Mouse (Mus musculus): ENCODE data around the gene Pou2f1. TPM values are rescaled to one million over a fixed set of nuclear protein-coding genes. Genes with fewer than 3 reads are reported as not detected.
A peak's percentile ranks its signal among the peaks of the same experiment; 100 is the strongest.

Gene Pou2f1
- polyA plus RNA-seq, 1 experiment from 2014 or later = 35.0 TPM

DNA sequence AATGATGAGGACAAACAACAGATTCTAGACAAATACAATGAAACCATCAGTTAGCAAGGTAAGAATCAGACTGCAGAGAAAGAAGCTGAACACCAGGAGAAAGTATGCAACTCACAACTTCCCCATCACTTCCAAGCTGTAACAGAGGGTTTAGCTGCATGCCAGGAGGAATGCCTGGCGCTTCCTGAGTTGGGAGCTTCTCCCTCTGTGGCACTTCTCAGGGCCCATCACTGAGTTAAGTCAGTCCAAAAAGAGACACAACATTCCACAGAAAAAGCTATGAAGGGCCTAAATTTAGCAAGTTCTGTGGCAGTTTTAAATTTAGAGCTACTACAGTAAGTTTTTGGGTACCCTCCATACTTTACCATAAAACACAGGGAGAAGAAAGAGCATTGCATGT, 59.2 kb downstream of the Pou2f1 start:
- Histone ChIP-seq H3K4me2 (ENCODE audit: low read depth, low read length, severe bottlenecking) (no peak overlapping the region), H3K9me3 (ENCODE audit: control insufficient read depth, low read length) (no peaks in the 10 kb centered on the region), H3K27ac (ENCODE audit: low read depth, low read length) (no peak overlapping the region), H3K4me1 (replicated peaks; ENCODE audit: control insufficient read depth, insufficient read depth, low read length) (0 out of 2 replicates have a peak, but pooled peaks cover 2% of the 10 kb centered on the region), H3K36me3 (ENCODE audit: control insufficient read depth, insufficient read depth, low read length) (no peaks in the 10 kb centered on the region), H3K4me3 (ENCODE audit: low read depth, low read length) (no peak overlapping the region), H3K9ac (ENCODE audit: low read length) (no peak overlapping the region), H3K27me3 (ENCODE audit: control insufficient read depth, insufficient read depth, low read length) (no peaks in the 10 kb centered on the region; the same call in 1 of the 2 replicates)
- ATAC-seq (replicated peaks; ENCODE audit: low FRiP score) (no peak), DNase-seq (ENCODE audit: low spot score) (no peak)
- 100% methylated on average over 1 of the region's 1 CpGs for WGBS

DNA sequence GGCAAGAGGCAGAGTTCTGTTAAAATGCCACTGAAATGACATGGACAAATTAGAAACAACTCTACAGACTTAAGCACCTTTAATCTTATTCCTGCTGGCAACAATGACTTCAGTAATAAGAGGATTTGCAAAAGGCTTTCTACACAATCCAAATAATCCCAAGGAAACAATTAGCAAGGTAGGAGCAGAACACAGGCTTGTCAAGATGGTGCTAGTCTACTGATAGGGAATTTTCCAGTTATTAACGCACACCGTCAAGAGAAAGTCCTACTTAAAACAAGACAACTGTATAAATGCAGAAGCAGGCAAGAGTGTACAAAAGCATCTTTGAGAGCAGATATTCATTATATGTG, 67.0 kb downstream of the Pou2f1 start:
- H3K4me2 ChIP-seq (ENCODE audit: low read depth, low read length, severe bottlenecking) = peak overlapping the region; percentile 26; the same call in 1 of the 2 replicates
- 34% methylated on average over 2 of the region's 2 CpGs for WGBS
- no peak overlapping the region for H3K4me3 ChIP-seq (ENCODE audit: low read depth, low read length)
- no peak overlapping the region for H3K9ac ChIP-seq (ENCODE audit: low read length)
- ATAC-seq (replicated peaks; ENCODE audit: low FRiP score) (no peak), DNase-seq (ENCODE audit: low spot score) (no peak)
- no peaks in the 10 kb centered on the region for H3K9me3 ChIP-seq (ENCODE audit: control insufficient read depth, low read length)
- peak overlapping the region; percentile 79 for H3K27ac ChIP-seq (ENCODE audit: low read depth, low read length)
- peaks cover 9% of the 10 kb centered on the region; the same call in 1 of the 2 replicates for H3K4me1 ChIP-seq (replicated peaks; ENCODE audit: control insufficient read depth, insufficient read depth, low read length)
- H3K36me3 ChIP-seq (ENCODE audit: control insufficient read depth, insufficient read depth, low read length) = no peaks in the 10 kb centered on the region
- H3K27me3 ChIP-seq (ENCODE audit: control insufficient read depth, insufficient read depth, low read length) = no peaks in the 10 kb centered on the region; the same call in 1 of the 2 replicates

DNA sequence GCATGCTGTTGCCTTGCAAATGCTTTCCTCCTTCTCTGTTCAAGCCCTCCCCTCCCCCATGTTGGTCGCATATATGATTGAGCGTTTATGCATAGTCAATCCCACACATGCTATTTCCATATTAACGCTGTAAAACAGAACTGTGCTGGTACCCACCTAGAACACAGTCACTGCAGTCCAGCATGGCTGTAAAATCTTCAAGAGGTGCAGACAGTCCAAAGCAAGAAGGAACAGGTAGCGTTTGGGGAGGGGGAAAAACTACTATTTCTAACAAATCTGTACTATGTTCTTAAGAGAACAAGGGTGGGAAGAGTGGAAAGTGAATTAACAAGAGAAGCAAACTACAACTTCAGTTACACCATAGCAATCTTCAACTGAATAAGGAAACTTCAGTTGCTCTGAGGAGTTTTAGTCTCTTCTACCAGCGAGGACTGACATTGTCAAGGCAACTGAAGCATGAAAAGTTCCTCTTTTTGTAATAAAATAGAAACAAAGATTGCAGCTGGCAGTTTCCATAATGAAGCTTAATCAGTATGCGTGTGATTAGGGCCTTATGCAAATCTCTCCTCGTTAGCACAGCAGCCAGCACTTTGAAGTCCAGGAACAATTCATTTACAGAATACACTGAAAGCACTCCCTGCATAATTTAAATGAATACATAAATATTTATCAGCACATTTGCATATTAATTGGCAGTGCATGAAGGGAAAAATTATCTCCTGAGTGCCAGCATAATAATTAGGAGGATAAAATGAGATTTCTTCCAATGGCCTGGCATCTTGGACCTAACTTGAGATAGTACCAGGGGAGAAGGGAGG, 67.6 kb downstream of the Pou2f1 start:
- H3K36me3 ChIP-seq (ENCODE audit: control insufficient read depth, insufficient read depth, low read length) = no peaks in the 10 kb centered on the region
- no peaks in the 10 kb centered on the region; the same call in 1 of the 2 replicates for H3K27me3 ChIP-seq (ENCODE audit: control insufficient read depth, insufficient read depth, low read length)
- H3K9ac ChIP-seq (ENCODE audit: low read length) = peak overlapping the region; percentile 9; the same call in 1 of the 2 replicates
- ATAC-seq (replicated peaks; ENCODE audit: low FRiP score) = peak; percentile 96
- no peaks in the 10 kb centered on the region for H3K9me3 ChIP-seq (ENCODE audit: control insufficient read depth, low read length)
- peaks cover 9% of the 10 kb centered on the region; the same call in 1 of the 2 replicates for H3K4me1 ChIP-seq (replicated peaks; ENCODE audit: control insufficient read depth, insufficient read depth, low read length)
- DNase-seq (ENCODE audit: low spot score) = peak; percentile 64
- peak overlapping the region; percentile 32 for H3K4me2 ChIP-seq (ENCODE audit: low read depth, low read length, severe bottlenecking)
- 26% methylated on average over 7 of the region's 7 CpGs for WGBS
- H3K4me3 ChIP-seq (ENCODE audit: low read depth, low read length) = peak overlapping the region; percentile 17
- H3K27ac ChIP-seq (ENCODE audit: low read depth, low read length) = peak overlapping the region; percentile 93

DNA sequence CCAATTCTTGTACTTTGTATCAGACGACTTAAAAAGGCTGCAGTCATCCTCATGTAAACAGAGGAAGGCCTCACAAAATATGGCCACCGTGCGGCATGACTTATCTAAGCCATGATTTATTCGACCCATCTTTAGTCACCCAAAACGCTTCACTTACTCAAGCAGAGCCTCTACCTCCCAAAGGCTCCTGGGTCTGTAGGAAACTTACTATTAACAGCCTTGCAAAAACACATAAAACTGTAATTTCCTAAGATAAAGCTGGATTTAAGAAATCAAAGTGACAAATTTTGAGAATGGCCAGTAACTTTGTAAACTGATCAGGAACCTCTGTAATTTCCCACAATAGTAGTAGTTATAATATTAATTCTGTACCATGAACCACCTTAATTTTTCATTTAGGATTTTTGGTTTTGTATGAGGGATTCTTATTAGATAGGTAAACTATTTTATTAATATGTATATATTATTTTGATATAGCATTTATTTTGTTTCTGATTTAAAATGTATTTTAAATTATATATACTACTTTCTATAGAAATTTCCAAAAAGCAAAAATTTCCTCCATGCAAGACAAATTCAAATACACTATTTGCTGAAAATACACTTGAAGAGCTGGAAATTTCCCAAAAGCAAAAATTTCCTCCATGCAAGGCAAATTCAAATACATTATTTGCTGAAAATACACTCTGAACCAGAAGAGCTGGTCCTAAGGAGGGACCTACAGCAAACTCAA, 68.4 kb downstream of the Pou2f1 start:
- 65% methylated on average over 5 of the region's 5 CpGs for WGBS
- peak overlapping the region; percentile 50; the same call in 1 of the 2 replicates for H3K9ac ChIP-seq (ENCODE audit: low read length)
- H3K9me3 ChIP-seq (ENCODE audit: control insufficient read depth, low read length) = no peaks in the 10 kb centered on the region
- peak overlapping the region; percentile 42 for H3K4me2 ChIP-seq (ENCODE audit: low read depth, low read length, severe bottlenecking)
- peak overlapping the region; percentile 17 for H3K4me3 ChIP-seq (ENCODE audit: low read depth, low read length)
- ATAC-seq (replicated peaks; ENCODE audit: low FRiP score) (no peak), DNase-seq (ENCODE audit: low spot score) (no peak)
- peak overlapping the region; percentile 93 for H3K27ac ChIP-seq (ENCODE audit: low read depth, low read length)
- H3K4me1 ChIP-seq (replicated peaks; ENCODE audit: control insufficient read depth, insufficient read depth, low read length) = peaks cover 9% of the 10 kb centered on the region; the same call in 1 of the 2 replicates
- H3K36me3 ChIP-seq (ENCODE audit: control insufficient read depth, insufficient read depth, low read length) = no peaks in the 10 kb centered on the region
- no peaks in the 10 kb centered on the region; the same call in 1 of the 2 replicates for H3K27me3 ChIP-seq (ENCODE audit: control insufficient read depth, insufficient read depth, low read length)

DNA sequence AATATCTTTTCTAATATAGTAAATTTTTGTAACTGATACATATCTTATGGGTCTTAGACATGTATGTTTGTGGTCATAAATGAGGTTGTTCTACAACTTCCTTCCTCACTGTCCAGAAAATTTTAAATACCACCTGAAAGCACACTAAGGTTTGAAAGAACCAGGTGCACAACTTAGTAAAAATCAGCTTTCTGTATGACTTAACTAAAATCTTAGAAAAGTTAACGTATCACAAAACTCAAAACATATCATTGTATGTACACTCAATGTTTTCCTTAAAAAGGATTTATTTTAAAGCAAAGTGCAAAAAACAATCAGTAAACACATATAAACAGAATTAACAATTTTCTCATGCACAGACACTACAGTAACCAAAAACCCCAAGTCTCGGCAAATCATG, 69.6 kb downstream of the Pou2f1 start:
- H3K4me3 ChIP-seq (ENCODE audit: low read depth, low read length) = no peak overlapping the region
- H3K36me3 ChIP-seq (ENCODE audit: control insufficient read depth, insufficient read depth, low read length) = no peaks in the 10 kb centered on the region
- no peak for ATAC-seq (replicated peaks; ENCODE audit: low FRiP score)
- peaks cover 9% of the 10 kb centered on the region; the same call in 1 of the 2 replicates for H3K4me1 ChIP-seq (replicated peaks; ENCODE audit: control insufficient read depth, insufficient read depth, low read length)
- peak overlapping the region; percentile 18; the same call in 1 of the 2 replicates for H3K4me2 ChIP-seq (ENCODE audit: low read depth, low read length, severe bottlenecking)
- no peaks in the 10 kb centered on the region for H3K27me3 ChIP-seq (ENCODE audit: control insufficient read depth, insufficient read depth, low read length)
- no peak overlapping the region for H3K27ac ChIP-seq (ENCODE audit: low read depth, low read length)
- no peak for DNase-seq (ENCODE audit: low spot score)
- H3K9ac ChIP-seq (ENCODE audit: low read length) = no peak overlapping the region
- no peaks in the 10 kb centered on the region for H3K9me3 ChIP-seq (ENCODE audit: control insufficient read depth, low read length)
- WGBS = 87% methylated on average over 2 of the region's 2 CpGs

DNA sequence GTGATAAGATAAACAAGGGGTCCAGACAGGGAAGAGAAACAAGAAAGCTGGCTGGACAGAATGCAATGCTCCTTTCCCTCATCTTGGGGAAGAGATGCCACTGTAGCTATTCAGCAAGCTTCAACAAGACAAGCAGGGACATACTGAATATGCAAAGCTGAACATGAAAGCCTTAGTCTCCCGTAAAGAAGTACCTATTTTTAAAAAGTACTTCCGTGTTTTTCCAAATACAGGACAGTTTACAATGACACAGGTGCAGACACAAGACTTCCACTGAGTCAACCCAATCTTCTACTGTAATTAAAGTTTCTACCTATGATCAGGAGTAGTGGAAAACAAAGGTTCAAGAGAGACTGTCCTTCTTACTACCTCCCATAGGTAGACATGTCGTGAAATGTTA, 72.0 kb downstream of the Pou2f1 start:
- Histone ChIP-seq H3K27me3 (ENCODE audit: control insufficient read depth, insufficient read depth, low read length) (no peaks in the 10 kb centered on the region), H3K27ac (ENCODE audit: low read depth, low read length) (no peak overlapping the region), H3K9ac (ENCODE audit: low read length) (no peak overlapping the region), H3K9me3 (ENCODE audit: control insufficient read depth, low read length) (no peaks in the 10 kb centered on the region), H3K4me2 (ENCODE audit: low read depth, low read length, severe bottlenecking) (no peak overlapping the region), H3K4me3 (ENCODE audit: low read depth, low read length) (no peak overlapping the region), H3K4me1 (replicated peaks; ENCODE audit: control insufficient read depth, insufficient read depth, low read length) (no peaks in the 10 kb centered on the region), H3K36me3 (ENCODE audit: control insufficient read depth, insufficient read depth, low read length) (no peaks in the 10 kb centered on the region)
- 88% methylated on average over 3 of the region's 3 CpGs for WGBS
- DNase-seq (ENCODE audit: low spot score) (no peak), ATAC-seq (replicated peaks; ENCODE audit: low FRiP score) (no peak)

DNA sequence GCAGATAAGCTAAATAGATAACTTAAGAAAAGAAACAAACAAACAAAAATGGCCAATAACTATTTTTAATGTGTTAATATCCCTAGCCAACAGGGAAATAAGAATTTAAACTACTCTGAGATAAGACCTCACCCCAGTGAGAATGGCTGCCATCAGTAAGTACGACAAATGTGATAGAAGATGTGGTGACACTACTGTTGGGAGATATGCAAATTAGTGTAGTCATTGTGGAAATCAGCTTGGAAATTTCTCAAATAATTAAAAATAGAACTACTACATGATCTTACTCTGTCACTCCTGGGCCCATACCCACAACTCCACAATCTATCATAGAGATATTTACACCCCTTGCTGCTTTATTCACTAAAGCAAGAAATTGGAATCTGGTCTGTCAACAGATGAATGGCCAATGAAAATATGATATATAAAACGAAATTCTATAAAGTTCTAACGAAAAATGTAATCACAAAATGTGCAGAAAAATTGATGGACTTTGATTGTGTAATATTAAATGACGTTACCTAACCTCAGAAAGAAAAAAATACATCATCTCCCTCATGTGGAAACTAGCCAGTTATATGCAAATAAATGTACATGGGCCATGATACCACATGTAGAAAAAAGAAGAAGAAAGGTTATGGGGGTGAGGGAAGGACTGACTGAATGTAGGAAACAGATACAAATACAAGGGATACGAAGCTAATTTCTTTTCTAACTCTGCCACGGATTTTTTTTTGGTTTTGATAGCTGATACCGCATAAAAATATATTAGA, 74.8 kb downstream of the Pou2f1 start:
- H3K4me3 ChIP-seq (ENCODE audit: low read depth, low read length) = no peak overlapping the region
- 92% methylated on average over 7 of the region's 7 CpGs for WGBS
- ATAC-seq (replicated peaks; ENCODE audit: low FRiP score) (no peak), DNase-seq (ENCODE audit: low spot score) (no peak)
- no peak overlapping the region for H3K9ac ChIP-seq (ENCODE audit: low read length)
- no peak overlapping the region for H3K4me2 ChIP-seq (ENCODE audit: low read depth, low read length, severe bottlenecking)
- no peaks in the 10 kb centered on the region for H3K4me1 ChIP-seq (replicated peaks; ENCODE audit: control insufficient read depth, insufficient read depth, low read length)
- H3K27me3 ChIP-seq (ENCODE audit: control insufficient read depth, insufficient read depth, low read length) = no peaks in the 10 kb centered on the region
- H3K9me3 ChIP-seq (ENCODE audit: control insufficient read depth, low read length) = no peaks in the 10 kb centered on the region
- H3K36me3 ChIP-seq (ENCODE audit: control insufficient read depth, insufficient read depth, low read length) = no peaks in the 10 kb centered on the region
- no peak overlapping the region for H3K27ac ChIP-seq (ENCODE audit: low read depth, low read length)

DNA sequence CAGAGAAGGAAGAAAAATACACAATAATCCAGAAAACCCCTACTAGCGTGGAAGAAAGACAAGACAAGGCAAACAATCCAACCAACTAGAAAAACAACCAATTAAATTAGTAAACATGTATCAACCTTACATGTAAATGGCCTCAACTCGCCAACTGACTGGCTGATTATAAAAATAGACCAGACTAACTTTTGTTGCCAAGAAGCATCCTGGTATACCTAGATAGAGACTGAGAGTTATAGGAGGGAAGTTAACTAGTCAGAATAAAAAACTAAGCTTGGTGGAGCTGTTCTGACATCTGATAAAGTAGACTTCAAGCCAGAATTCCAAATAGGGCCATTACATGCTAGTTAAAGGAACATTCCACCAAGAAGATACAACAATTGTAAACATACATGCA, 77.3 kb downstream of the Pou2f1 start:
- H3K27me3 ChIP-seq (ENCODE audit: control insufficient read depth, insufficient read depth, low read length) = no peaks in the 10 kb centered on the region
- DNase-seq (ENCODE audit: low spot score) (no peak), ATAC-seq (replicated peaks; ENCODE audit: low FRiP score) (no peak)
- no peak overlapping the region for H3K4me2 ChIP-seq (ENCODE audit: low read depth, low read length, severe bottlenecking)
- no peaks in the 10 kb centered on the region for H3K4me1 ChIP-seq (replicated peaks; ENCODE audit: control insufficient read depth, insufficient read depth, low read length)
- H3K36me3 ChIP-seq (ENCODE audit: control insufficient read depth, insufficient read depth, low read length) = no peaks in the 10 kb centered on the region
- no peak overlapping the region for H3K27ac ChIP-seq (ENCODE audit: low read depth, low read length)
- H3K4me3 ChIP-seq (ENCODE audit: low read depth, low read length) = no peak overlapping the region
- no peak overlapping the region for H3K9ac ChIP-seq (ENCODE audit: low read length)
- 86% methylated on average over 2 of the region's 2 CpGs for WGBS
- no peaks in the 10 kb centered on the region for H3K9me3 ChIP-seq (ENCODE audit: control insufficient read depth, low read length)

Measured in forebrain, embryonic 11.5 days (tissue).